Mouse (Mus musculus) myocyte (in vitro differentiated cells): ENCODE data around the gene Alg14.

Source experiments
- E2F4 ChIP-seq: IDR thresholded peaks from one replicate; pipeline ENCODE4 v1.6.1; 2011; ENCODE audit warnings: mild to moderate bottlenecking, control low read depth, moderate library complexity; ENCODE audit not compliant: insufficient read depth
- MAX ChIP-seq: IDR thresholded peaks from one replicate; pipeline ENCODE4 v1.6.1; 2011; ENCODE audit warnings: low read depth, mild to moderate bottlenecking, control low read depth
- MYOD1 ChIP-seq, 3 experiments: IDR thresholded peaks; one replicate each; pipeline ENCODE4 v1.6.1; 2011; ENCODE audit warnings: control low read depth in 2 of 3, low read depth in 2 of 3, mild to moderate bottlenecking in 2 of 3, moderate library complexity in 1 of 3; ENCODE audit not compliant: insufficient read length in 2 of 3, control insufficient read depth in 1 of 3
- MYOG ChIP-seq, 3 experiments: IDR thresholded peaks; one replicate each; pipeline ENCODE4 v1.6.1; 2011; ENCODE audit warnings: control low read depth in 2 of 3, low read depth in 2 of 3, mild to moderate bottlenecking in 2 of 3; ENCODE audit not compliant: insufficient read length in 2 of 3, control insufficient read depth in 1 of 3, insufficient read depth in 1 of 3
- POLR2A ChIP-seq: IDR thresholded peaks from one replicate; pipeline ENCODE4 v1.6.1; 2011; ENCODE audit warnings: low read depth, mild to moderate bottlenecking, control low read depth, moderate library complexity; ENCODE audit not compliant: insufficient read length
- POLR2AphosphoS2 ChIP-seq: IDR thresholded peaks from one replicate; pipeline ENCODE4 v1.6.1; 2011; ENCODE audit warnings: low read depth, control low read depth; ENCODE audit not compliant: insufficient read length
- REST ChIP-seq: IDR thresholded peaks from one replicate; pipeline ENCODE4 v1.6.1; 2011; ENCODE audit warnings: mild to moderate bottlenecking, control low read depth, moderate library complexity; ENCODE audit not compliant: insufficient read depth, insufficient read length
- SRF ChIP-seq: IDR thresholded peaks from one replicate; pipeline ENCODE4 v1.6.1; 2011; ENCODE audit warnings: low read depth; ENCODE audit not compliant: control insufficient read depth, insufficient read length
- TCF12 ChIP-seq: IDR thresholded peaks from one replicate; pipeline ENCODE4 v1.6.1; 2011; ENCODE audit warnings: mild to moderate bottlenecking, control low read depth; ENCODE audit not compliant: poor library complexity, insufficient read depth, severe bottlenecking
- TCF3 ChIP-seq: IDR thresholded peaks from one replicate; pipeline ENCODE4 v1.6.1; 2011; ENCODE audit warnings: low read depth, control low read depth; ENCODE audit not compliant: insufficient read length
- USF1 ChIP-seq: IDR thresholded peaks from one replicate; pipeline ENCODE4 v1.6.1; 2011; ENCODE audit warnings: low read depth, mild to moderate bottlenecking, control low read depth, moderate library complexity

DNA sequence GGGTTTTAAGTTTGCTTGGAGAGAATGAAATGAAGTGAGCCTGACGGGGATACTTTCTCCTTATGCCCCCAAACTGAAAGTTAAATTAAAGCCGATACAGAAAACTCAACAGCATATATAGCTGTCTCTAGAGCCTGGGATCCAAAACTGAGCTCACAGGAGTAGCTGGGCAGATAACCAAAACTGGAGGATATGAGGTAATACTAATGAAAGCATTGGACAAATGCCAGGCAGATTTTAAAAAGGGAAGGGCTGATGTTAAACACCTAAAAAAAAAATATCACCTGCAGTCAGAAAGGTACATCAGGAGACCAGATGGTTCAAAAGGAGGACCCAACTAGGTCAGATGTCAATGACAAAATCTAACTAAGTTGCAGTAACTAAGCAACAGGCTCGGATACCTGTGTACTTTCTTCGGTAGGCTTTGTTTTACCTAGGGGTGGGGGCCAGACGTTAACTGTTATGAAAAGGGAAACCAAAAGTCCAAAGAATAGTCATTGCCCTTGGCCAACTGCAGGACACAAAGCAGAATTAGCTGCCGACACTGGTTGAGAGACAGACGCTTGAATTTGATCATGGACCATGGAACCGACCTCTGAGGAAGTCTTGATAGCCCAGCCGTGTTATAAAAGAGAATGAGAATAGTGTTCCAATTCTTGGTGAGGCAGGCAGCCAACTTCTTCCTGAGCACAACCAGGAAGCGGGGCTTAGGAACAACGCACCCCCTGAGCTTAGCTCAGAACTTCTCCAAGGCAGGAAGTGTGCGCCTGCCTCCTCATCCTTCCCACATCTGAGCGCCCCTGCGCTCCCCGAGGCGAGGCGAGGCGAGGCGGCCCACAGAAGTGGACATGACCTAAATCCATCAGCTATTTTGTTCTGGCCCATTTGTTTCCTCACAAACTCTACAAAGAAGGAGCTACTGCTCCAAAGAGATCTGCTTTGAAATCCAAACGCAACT is 32.8 kb upstream of the Alg14 start:
- no peak for TF ChIP-seq MAX
- no peak for TF ChIP-seq SRF
- no peak for TF ChIP-seq POLR2A
- no peak for TF ChIP-seq POLR2AphosphoS2
- TF ChIP-seq MYOD1 (IDR thresholded peaks at IDR 0.05; ENCODE audit: control insufficient read depth in 1 of 3, insufficient read length in 2 of 3, low read depth in 2 of 3): no peak
- TF ChIP-seq USF1: no peak
- no peak for TF ChIP-seq TCF12
- no peak for TF ChIP-seq E2F4
- TF ChIP-seq MYOG (IDR thresholded peaks at IDR 0.05; ENCODE audit: control insufficient read depth in 1 of 3, insufficient read depth in 1 of 3, insufficient read length in 2 of 3, low read depth in 2 of 3): no peak
- no peak for TF ChIP-seq REST
- TF ChIP-seq TCF3: no peak
